Mouse (Mus musculus) monocyte, adult 2 months (primary cell): ENCODE data around the gene Pex5.
"Not testable (repeated sequence)": the region's sequence is repeated elsewhere in the genome, so short reads cannot be mapped to it uniquely, and the experiment has no call there.

ENCODE experiments used
- DNase-seq, 2 experiments: peaks; one replicate each; pipeline ENCODE4 v3.0.0; 2022; ENCODE audit warnings: low spot score in 2 of 2, low read depth in 1 of 2

Pex5 gene

DNA sequence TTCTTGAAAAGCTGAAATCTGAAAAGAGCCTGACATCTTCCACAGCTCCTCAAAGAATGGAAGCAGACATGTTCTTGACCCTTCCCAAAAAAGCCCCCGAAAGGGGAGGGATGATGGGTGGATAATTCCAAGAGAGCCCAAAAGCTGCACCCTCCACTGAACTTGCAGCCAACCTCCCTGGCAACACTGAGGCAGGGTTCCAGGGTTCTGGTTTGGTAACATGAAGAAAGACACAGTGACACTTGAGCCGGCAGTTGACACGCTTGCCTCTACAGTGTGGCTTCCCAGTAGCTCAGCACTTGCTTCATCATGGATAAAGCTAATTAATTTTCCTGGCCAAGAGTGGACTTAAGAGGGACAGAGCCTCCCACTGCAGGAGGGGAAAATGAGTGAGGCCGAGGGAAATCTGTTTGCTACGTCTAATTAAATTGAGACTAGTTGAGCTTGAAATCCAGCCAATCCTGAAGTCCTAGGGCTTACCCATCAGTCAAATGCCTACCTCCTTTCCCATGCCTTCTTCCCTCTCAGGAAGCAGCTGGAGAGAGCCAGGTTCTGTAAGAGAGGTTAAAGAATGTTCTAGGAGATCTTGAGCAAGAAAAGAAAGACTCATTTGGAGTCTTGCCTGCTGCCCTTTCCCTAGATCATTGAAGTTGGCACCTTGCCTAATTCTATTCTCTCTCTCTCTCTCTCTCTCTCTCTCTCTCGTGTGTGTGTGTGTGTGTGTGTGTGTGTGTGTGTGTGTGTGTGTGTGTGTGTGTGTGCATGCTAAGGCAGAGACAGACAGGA is 13.1 kb upstream of the Pex5 start:
- DNase-seq = no peak

DNA sequence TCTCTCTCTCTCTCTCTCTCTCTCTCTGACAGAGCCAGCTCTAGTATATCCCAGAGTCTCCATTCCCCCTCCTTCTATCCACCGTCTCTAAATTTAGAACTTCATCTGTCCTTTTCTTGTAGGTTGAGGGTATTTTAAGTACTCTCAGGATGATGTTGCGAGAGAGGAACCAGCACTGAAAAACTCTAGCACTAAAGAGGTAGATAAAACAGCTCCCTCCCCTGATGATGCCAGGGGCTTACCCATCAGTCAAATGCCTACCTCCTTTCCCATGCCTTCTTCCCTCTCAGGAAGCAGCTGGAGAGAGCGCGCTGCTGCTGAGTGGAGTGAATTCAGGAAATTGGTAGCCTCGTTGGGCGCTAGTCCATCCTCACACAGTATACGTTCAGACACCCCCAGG is 12.4 kb upstream of the Pex5 start:
- DNase-seq = no peak

DNA sequence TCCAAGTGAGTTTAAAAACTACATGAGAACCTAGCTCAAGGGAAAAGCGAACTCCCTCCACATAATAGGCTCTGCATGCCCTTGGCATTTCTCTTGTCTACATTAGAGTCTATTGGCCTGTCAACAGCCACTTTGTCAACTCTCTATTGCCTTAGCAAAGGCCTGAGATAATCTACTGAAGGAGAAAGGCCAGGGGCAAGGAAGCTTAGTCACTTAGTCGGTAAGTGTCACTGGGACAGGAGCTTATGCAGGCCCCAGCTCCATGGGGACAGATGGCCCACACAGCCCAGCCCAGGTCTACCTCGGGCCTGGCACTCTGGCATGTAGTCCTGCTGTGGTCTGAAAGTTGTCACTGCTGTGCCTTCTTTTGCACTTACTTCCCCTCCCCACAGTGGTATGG is 11.7 kb upstream of the Pex5 start:
- no peak for DNase-seq

DNA sequence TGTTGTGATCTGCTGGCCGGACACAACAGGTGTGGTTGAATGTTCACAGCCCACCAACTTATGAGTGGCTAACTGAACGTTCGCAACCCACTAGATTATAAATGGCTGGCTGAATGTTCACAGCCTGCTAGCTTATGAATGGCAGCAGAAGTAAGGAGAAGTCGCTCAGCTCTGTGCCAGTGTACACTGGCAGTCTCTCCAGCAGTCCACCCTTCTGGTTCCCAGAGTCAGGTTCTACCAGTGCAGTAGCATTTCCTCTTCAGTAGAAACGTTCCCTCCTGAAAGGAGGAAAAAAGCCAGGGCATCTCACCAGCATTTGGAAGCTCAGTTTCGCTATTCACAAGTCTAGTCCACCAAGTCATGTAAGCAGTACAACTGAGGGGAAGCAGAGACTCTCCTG is 10.7 kb upstream of the Pex5 start:
- no peak for DNase-seq

DNA sequence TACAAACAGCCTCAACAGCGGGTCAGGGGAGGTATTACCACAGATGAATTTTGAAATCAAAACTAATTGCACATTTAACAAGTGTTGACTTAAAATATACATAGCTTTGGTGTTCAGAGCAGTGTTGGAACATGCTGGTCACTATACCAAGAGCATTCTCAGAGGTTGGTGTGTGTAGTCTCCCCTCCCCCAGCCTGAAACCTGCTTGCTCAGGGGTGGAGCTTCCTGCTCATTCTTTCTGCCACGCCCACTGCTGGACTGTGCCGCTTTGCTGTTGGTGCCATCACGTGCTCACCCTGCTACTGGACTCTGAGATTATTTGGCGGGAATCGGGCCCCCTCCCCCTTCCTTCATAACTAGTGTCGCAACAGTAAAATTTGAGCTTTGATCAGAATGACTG is 10.2 kb upstream of the Pex5 start:
- DNase-seq = not testable (repeated sequence)

DNA sequence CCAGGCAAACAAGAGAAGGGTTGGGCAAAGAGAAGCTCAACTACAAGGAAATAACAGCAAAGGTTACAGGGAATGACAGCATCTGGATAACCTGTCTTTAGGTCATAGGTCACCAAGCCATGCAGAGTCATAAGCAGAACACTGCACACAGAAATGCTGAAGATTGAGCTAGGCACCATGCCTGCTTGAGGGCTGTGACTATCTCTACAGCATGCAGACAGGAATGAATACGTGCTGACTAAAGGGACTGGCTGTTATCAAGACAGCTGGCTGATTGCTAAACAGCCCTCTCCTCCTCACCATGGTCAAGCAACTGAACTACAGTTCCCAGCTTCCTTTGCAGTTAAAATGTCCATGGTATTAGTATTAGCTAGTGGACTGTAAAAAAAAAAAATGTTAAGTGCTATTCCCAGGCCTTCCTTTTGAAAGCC is 9.2 kb upstream of the Pex5 start:
- no peak for DNase-seq

DNA sequence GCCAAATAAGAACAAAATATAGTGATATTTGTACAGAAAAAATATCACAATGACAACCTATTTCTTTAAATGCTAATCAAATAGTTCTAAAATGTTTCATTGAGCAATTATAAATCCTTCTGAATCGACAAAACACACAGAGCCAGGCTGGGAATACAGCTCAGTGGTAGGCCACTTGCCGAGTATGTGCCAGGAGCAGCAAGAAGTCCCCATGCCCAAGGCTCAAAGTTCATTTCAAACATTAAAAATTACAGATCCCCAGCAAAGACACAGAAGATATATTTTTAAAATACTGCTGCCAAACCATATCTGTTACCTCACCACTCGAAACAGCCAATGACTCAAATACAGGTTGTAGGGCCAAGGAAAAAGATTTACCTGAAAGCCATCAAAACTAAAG is 3.8 kb upstream of the Pex5 start:
- DNase-seq = no peak

DNA sequence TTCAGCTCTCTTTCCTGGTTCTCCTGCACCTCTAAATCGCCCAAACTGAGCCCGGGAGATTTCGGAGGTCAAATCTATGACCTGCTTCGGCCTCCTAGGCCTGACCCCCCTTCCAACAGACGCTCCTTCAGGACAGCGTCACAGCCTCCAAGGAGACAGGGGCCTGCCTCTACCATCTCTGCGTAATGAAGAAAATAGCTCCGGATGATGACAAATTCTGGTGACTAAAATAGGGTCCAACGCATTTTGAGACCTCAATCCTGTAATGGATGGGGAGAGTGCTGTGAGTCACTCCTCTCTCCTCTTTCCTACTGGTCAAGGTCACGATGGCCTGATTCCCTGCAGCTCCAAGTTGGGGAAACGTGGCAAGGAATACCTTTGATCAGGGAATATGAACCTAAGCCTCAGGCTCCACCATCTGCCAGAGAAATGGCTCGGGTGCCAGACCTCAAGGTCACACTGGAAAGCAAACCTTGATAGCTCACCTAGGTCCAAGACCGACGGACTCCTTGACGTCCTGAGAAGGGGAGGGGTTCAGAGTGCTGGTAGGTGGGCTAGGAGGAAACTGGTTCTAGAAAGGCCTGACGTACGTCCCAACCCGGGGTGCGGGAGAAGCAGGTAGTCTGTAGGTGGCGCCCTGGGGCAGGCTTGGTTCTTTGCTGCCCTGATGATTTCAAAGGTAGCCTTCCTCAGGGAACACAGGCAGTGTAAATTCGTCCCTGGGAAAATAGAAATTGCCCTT is 651 bp upstream of the Pex5 start:
- peak in 1 of 2 experiments; percentile 37 for DNase-seq

DNA sequence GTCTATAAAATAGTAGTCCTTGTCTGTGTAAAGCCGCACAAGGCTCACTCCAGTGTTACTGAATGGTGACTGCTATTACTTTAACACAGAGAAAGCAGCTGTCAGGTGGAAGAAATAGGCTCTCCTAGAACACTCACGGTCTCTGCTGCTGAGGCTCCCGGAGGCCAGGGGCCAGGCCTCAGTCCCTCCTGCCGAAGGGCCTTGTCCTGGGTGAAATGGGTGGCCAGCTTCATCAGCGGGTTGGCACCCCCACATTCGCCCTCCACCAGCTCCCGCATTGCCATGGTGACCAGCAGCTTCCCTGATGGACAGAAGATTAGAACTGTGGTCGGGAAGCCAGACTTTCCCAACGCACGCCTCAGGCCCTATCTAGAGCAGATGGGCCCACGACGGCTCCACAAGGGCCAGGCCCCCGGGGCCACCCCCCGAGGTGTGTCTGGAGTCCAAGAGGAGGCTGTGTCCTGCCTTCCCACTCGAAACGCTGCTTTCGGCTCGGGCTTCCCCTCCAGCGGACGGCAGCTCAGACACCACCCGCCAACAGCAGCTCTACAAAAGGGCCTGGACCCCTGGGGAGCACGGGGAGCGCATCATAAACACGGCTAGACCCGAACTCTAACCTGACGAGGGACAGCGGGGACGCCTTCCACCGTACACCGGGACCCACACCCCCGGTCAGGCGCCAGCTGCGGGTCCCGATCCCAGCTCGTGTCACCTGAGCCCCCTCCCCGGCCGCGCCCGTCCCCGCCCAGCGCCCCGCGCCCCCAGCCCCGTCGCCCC is 529 bp downstream of the Pex5 start:
- peak in 1 of 2 experiments; percentile 20 for DNase-seq

DNA sequence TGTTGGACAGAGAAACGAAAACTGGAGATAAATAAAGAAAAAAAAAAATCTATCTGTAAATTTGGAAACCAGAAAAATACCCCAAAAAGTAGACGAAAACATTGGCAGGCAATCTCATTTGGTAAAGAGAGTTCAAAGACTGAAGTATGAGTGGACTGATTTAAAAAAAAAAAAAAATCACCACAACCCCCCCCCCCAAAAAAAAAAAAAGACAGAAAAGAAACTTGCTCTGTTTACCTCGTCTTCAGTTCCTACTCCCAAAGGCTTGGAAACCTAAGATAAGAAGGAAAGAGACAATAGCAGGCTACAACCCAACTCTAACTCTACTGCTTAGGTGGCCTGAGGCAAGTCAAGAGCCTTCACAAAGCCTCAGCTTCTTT is 1.1 kb downstream of the Pex5 start:
- no peak for DNase-seq

DNA sequence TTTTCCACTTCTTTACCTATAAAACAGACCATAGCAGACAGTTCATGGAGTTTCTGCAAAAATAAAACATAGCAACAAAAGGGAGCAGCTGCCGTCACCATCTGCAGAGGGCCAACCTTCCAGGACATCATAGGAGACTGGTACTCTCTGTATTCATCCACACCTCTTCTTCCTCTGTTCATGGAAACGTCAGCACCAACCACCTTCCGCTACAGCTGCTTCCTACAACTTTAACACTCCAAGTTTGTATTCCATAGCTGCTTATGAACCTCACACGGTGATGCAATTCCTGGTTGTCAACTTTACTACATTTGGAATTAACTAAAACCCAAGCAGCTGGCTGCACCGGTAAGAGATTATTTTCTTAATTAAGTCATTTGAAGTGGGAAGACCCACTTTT is 6.5 kb downstream of the Pex5 start:
- DNase-seq = no peak

DNA sequence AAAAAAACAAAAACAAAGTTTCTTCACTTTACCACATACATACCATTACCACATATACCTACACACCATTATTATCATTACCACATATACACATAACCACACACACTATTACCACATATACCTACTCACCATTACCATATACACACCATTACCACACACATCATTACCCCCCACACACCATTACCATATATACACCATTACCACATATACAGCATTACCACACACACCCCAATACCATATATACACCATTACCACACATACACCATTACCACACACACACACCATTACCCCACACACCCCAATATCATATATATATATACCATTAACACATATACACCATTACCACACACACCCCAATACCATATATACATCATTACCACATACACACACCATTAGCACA is 7.7 kb downstream of the Pex5 start:
- no peak for DNase-seq

DNA sequence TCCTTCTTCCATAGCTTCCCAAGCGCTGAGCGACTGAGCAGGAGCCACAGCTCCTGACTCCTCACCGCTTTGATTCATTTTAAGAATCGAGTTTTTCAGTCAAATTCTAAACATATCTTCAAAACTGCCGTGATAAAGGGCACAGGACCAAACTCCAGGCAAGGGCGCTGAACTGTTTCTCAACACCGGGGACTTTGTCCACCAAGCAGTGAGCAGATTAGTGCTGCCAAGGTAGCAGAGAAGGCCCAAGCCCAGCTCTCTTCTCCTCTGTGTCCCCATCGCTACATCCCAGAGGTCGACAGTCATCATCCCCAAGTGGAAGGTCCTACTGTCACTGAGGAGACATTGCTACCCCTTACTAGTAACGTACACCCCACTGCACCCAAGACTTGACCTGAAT is 8.5 kb downstream of the Pex5 start:
- no peak for DNase-seq

DNA sequence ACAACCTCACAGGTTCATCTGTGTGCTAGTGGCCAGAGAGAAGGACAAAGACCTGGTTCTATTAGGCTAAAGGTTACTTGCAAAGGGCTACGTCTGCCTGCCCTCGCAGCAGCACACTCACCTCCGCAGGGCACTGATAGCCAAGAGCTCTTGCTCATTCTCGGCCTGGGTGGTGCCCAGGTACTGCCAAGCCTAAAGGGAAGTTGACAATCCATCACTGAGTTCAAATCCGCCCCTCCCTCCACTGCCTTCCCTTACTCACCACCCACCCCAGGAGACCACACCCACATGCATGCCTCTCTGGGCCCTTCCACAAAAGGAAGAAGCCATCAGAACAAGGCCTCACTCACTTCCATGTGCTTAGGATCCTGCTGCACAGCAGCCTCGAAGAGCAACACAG is 15.1 kb downstream of the Pex5 start:
- no peak for DNase-seq

DNA sequence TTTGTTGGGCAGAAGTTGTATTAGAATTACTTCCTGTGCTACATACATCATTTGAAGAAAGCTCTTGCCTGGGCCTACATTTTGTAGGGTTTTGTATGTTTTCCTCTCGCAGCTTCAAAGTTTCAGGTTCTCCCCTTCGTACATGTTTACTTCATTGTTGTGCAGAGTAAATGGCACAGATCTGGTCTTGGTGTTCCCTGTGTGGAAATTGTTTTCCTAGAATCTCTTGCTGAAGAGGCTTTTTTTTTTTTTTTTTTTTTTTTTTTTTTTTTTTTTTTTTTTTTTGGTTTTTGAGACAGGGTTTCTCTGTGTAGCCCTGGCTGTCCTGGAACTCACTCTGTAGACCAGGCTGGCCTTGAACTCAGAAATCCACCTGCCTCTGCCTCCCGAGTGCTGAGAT is 19.9 kb downstream of the Pex5 start:
- not testable (repeated sequence) for DNase-seq

DNA sequence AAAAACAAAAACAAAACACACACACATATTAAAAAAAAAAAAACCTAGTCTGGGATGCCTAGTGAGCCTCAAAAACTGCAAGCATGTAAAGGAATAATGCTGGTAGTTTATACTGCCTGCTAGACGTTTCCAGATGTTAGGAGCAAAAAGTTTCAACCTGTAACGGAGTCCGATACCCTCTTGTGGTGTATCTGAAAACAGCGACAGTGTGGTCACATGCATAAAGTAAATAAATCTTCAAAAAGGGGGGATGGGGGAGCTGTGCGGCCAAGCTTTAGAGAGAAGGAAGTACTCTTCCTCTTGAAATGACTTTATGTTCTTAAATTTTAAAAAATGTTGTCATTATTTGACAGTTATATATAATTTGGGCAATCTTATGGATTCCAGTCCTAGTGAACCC is 34.7 kb downstream of the Pex5 start:
- no peak for DNase-seq

DNA sequence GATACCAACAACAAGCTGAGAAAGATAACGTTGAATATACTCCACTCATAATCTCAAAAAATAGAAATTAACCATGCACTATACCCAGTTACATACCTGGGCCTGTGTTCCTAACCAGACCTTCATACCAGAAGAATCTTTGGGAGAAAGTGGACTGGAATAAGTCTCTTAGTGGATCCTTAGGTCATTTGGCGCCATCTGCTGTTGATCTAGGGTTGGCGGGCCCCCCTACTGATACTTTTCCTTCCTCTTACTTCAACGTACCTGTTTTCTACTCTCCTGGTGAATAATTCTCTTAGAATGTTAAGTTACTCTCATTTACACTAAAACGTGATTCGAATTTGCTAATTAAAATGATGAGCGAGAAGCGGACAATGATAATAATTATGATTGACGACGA is 35.5 kb downstream of the Pex5 start:
- no peak for DNase-seq

DNA sequence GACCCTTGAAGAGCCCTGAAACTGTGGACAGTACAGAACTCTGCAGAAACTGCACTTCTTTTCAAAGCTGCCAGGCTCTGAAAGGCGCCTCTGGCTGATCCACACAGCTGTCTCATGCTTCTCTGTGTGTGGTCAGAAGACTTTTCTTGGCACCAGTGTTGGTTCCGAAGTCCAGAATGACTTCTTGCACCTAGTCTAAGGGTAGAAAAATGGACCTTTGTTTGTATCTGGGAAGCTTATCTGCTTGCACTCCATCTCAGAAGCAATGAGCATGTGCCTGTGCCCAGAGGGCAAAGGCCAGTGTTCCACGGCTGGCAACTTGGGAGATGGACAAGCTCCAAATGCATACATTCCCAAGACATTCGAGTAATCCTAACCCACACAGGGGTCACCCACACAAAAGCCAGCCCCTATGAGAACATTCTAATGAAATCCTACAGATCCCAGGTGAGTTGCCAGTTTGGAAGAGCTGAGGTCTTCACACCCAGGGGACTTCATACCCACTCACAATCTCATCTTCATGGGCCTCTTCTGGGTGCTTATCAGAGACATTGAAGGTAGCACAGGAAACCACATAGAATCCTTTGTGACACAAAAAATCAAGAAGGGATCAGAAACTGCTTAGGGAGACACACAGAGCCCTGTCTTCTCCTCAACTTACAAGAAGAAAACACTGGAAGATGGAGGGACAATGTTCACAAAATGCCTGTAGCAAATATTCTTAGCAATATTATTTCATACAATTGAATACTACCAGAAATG is 37.2 kb downstream of the Pex5 start:
- no peak for DNase-seq

DNA sequence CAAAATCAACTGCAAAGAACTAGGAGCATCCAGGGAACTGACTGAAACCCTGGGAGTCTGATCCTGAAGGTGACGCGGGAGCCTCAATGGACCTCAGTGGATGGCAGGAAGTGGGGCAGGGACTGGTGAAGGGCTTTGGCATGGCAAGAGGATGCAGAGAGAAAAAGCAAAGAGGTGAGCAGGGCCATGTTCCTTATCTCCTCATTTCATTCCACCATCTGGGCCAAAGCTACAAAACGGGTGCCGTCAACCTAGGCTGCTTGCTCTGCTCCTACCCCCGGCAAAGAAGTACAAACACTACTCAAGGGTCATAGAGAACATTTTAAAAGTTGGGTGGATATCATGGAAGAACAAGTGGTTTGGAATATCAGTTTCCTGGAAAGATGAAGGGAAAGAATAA is 38.6 kb downstream of the Pex5 start:
- no peak for DNase-seq

DNA sequence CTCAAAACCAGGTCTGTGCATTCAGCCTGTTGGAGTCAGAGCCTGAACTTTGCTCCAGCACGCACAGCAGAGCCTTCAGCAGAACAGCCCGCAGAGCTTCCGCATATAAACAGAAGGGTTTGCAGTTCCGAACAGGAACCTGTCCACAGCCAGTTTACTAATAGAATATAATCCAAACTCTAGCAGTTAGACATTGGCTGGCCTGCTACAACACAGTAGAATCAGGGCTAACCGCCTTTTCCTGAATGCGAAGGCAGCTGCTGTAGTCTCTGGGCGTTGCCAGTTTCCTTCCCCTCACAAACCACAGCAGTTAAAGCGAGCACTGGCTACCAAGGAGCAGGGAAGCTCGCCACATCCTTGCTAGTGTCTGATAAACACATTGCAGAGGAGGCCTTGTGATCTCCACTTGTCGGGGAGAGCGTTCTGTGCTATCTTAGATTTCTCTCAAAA is 39.4 kb downstream of the Pex5 start:
- DNase-seq = peak; percentile 72 to 89

DNA sequence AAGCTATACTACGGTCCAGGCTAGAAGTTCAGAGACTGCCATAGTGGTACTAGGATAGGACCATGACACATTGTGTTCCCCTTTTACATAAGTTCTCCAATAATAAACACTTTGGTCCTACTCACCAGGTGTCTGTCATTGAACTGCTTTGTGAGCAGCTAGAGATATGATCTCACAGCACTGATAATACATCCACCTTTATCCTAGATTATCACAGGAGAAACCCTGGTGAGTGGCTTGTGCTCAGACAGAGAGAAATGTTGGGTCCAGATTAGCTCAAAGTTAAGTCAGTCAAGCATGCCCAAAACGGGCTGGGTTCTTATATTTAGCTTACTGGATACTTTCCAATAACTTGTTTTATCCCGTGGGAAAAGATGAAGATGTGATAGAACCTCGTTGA is 40.2 kb downstream of the Pex5 start:
- DNase-seq = no peak
